8 mouse cellular contexts compared by ENCODE assay signal in the genomic region with DNA sequence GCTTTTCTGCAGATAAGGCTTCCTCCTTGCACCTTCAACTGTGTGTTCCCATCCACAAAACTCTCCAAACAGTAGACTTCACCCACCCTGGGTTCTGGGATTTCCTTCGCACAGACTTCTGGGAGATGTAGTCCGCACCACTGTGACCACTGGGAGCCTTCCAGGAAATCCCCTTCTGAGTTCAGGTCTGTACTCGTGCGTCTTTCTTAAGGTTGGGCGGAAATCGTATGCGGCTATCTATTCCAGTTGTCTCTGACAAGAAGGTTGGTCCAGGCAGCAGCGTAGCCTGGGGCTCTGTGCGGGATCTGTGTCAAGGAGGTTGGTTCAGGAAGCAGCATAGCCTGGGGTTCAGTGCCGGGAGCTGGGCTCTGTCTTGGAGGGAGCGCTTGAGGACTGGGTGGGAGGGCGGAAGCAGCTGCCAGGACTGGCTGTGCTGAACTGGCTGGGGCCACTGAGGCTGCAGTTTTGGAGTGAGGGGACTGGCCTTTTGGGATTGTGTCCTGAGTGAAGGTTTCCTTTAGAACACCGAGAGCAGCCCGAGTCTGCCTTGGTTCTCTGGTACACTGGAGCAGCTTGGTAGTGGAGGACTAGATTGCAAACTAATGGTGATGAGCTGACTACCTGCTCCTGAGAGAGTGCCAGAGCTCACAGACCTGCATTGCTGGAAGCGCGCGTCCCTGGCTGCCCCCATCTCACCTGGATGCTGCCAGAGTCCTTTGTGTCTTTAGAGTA. TPM values are rescaled to one million over a fixed set of nuclear protein-coding genes. Genes with fewer than 3 reads are reported as not detected.
DNase-seq lines count a peak whose midpoint lies in the region; ATAC-seq and TF ChIP-seq lines count a peak whose summit lies in the region.
"Not testable (repeated sequence)": the region's sequence is repeated elsewhere in the genome, so short reads cannot be mapped to it uniquely, and the experiment has no call there.

Rsl1 (plus strand) TSS at position 192 of the 732 bp plus-strand sequence.

- H3K4me3 ChIP-seq in hindbrain, embryonic 13.5 days, result peak within 1 kb of the TSS; percentile 62

- H3K4me2 ChIP-seq in hindbrain, embryonic 13.5 days, result peak within 1 kb of the TSS; percentile 63

- H3K27ac ChIP-seq in hindbrain, embryonic 13.5 days, result peak within 1 kb of the TSS; percentile 74

- H3K36me3 ChIP-seq in hindbrain, embryonic 13.5 days, result not testable (repeated sequence)

- in situ Hi-C loops in Patski (cut with MboI; ENCODE audit: low pct_unique_long_range_greater_than_20kb), result loop anchor here (10.0 kb wide), 1 partner anchor 202 kb away; the partner anchor contains the start of genes Gm28041 and Zfp456

- H3K27me3 ChIP-seq in Patski; hindbrain, embryonic 13.5 days: not testable (repeated sequence)

- CTCF ChIA-PET in Patski (lab: Charles Lee), result not testable (repeated sequence)

- H3K9ac ChIP-seq in hindbrain, embryonic 13.5 days, result peak within 1 kb of the TSS; percentile 77

- ATAC-seq in Patski, result peak; percentile 99
- ATAC-seq in hindbrain, embryonic 13.5 days (ENCODE audit: low FRiP score), result peak; percentile 98

- WGBS in hindbrain, embryonic 13.5 days, result 2% methylated on average over 17 of the region's 17 CpGs

- POLR2A ChIA-PET in Patski (lab: Charles Lee), result not testable (repeated sequence)

- DNase-seq in Patski (ENCODE audit: low read depth, low spot score), result peak; percentile 22
- DNase-seq in cerebellum, postnatal 14 days, result peak; percentile 70 to 80
- DNase-seq in frontal cortex, postnatal 25 days (ENCODE audit: low spot score in 2 of 2), result peak; percentile 52 to 59
- peak; percentile 44 to 58 for DNase-seq in layer of hippocampus, postnatal 25 days (ENCODE audit: extremely low spot score in 1 of 2, low spot score in 1 of 2)
- DNase-seq in lung, postnatal 14 days, result peak; percentile 78
- DNase-seq in ovary, postnatal 36 days (ENCODE audit: low spot score), result peak; percentile 67
- peak; percentile 78 for DNase-seq in thymus, postnatal 14 days

- H3K4me1 ChIP-seq in hindbrain, embryonic 13.5 days (replicated peaks), result not testable (repeated sequence)

- not testable (repeated sequence) for H3K9me3 ChIP-seq in hindbrain, embryonic 13.5 days

- TF ChIP-seq CTCF in Patski (IDR thresholded peaks at IDR 0.05), result not testable (repeated sequence)

RNA-seq across cellular contexts. Expression of gene Rsl1, which starts in this region (rescaled TPM):
- 6.0 TPM for polyA plus RNA-seq in Patski (2021)
- 5.5 and 7.5 TPM in 2 replicates for polyA plus RNA-seq in hindbrain, embryonic 13.5 days (2015; fragmentation: Nextera tagmentation; extraction: Ambion mirVana)
- total RNA-seq in layer of hippocampus, postnatal 25 days (2021), result 1 to 10 TPM; 6.8 to 7.3 TPM

Comparison
In these comparisons a context has a peak if more than half of its experiments do, and no peak if none do; other contexts are left out.
1. Peak in every context shown above with its lines: DNase-seq, ATAC-seq, H3K4me3 ChIP-seq and H3K27ac ChIP-seq.
2. DNase-seq: peak in every context shown above with its lines; median percentile 78 in lung, postnatal 14 days; 78 in thymus, postnatal 14 days; 75 in cerebellum, postnatal 14 days; 67 in ovary, postnatal 36 days; 56 in frontal cortex, postnatal 25 days; 51 in layer of hippocampus, postnatal 25 days; 22 in Patski.